Mouse (Mus musculus) cerebellum, adult 2 months (tissue): Measurements from ENCODE around the gene Ube3b. TPM values are rescaled to one million over a fixed set of nuclear protein-coding genes. Genes with fewer than 3 reads are reported as not detected.

ENCODE experiments used
- DNase-seq, 2 experiments: peaks; one replicate each; pipeline ENCODE4 v3.0.0; 2021
- H3K27ac ChIP-seq: fragments of 200-500 bp; 2 replicates; pipeline ENCODE4 v1.5.1; 2012; ENCODE audit warnings: low read length, control low read depth, inconsistent platforms; ENCODE audit not compliant: insufficient read depth
- H3K27me3 ChIP-seq: fragments of 200-500 bp; 2 replicates; pipeline ENCODE4 v1.6.1; 2012; ENCODE audit warnings: inconsistent platforms, mild to moderate bottlenecking, low read length, moderate library complexity; ENCODE audit not compliant: control insufficient read depth, insufficient read depth
- H3K4me1 ChIP-seq: fragments of 200-500 bp; 2 replicates; pipeline ENCODE4 v1.6.1; 2011; ENCODE audit warnings: low read length; ENCODE audit not compliant: control insufficient read depth, insufficient read depth
- H3K4me3 ChIP-seq: fragments of 200-500 bp; replicated peaks from 2 replicates; pipeline ENCODE3; 2011; ENCODE audit warnings: mild to moderate bottlenecking, low read depth, low read length, control low read depth; ENCODE audit not compliant: insufficient read depth
- CTCF ChIP-seq: fragments of 200-500 bp; IDR thresholded peaks from 2 replicates; pipeline ENCODE4 v1.5.1; 2011; ENCODE audit warnings: low read depth, mild to moderate bottlenecking, control low read depth, low read length, moderate library complexity, borderline replicate concordance; ENCODE audit not compliant: insufficient read depth
- POLR2A ChIP-seq: fragments of 200-500 bp; IDR thresholded peaks from 2 replicates; pipeline ENCODE4 v1.6.1; 2011; ENCODE audit warnings: low read length, control low read depth, borderline replicate concordance; ENCODE audit not compliant: insufficient read depth
- WGBS: fragments of 180-500 bp; shearing (Covaris S2); methylation state at CpG from one replicate; pipeline ENCODE4 v1.1.7; 2018; 5-methylcytosine and 5-hydroxymethylcytosine counted together
- polyA plus RNA-seq: library from polyadenylated mRNA; depleted of rRNA; stranded (reverse); fragments of >200 nt; gene quantifications from 2 replicates; pipeline ENCODE4 v1.2.3, GENCODE M21; 2012

The Ube3b gene
- polyA plus RNA-seq, 1 experiment: 62.9 TPM

DNA sequence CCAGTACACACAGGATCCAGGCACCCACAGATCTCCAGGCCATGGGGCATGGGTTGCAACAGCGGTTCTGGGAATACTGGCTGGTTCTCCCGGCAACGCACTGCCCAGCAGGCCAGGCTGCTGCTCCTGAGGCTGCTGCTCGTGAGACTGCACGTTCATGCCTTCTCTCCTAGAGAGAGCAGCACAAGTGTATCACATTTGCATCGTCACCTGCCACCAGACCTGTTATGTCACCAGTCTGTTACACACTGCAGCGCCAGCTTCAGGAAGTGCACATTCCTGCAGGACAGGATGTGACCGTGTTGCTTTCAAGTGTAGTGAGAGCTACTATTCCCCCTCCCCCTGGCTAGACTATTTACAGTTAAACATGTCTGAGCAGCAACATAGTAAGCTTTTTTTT, 36.4 kb downstream of the Ube3b start:
- TF ChIP-seq POLR2A (no peak), CTCF (no peak)

DNA sequence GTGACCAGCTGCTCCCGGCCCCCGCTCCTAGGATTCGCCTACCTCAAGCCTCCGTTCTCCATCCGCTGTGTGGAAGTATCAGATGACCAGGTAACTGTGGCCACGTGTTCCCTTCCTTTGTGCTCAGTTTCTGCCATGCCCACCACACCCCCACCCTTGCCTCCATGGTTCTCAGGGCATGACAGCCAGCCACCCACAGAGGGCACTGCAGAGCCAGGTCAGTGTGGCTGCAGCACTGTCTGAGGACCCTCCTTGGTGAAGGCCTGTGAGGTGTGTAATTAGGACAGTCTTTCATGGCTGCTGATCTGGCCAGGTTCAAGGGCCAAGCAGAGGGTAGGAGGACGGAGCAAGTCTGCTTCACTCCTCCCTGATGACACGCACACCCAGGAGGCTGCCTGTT, 38.1 kb downstream of the Ube3b start:
- 78% methylated on average over 8 of the region's 8 CpGs for WGBS
- DNase-seq: no peak
- Histone ChIP-seq H3K4me1 (no peaks in the 10 kb centered on the region), H3K27ac (no peak overlapping the region), H3K27me3 (no peaks in the 10 kb centered on the region), H3K4me3 (no peak overlapping the region)
- TF ChIP-seq CTCF: peak; percentile 43; the same call in 1 of the 2 replicates
- no peak for TF ChIP-seq POLR2A

More for the DNA sequence above, 36.4 kb downstream of the Ube3b start:
- Histone ChIP-seq H3K27ac (no peak overlapping the region), H3K27me3 (no peaks in the 10 kb centered on the region), H3K4me1 (no peaks in the 10 kb centered on the region), H3K4me3 (no peak overlapping the region)
- WGBS: 69% methylated on average over 8 of the region's 8 CpGs
- no peak for DNase-seq

DNA sequence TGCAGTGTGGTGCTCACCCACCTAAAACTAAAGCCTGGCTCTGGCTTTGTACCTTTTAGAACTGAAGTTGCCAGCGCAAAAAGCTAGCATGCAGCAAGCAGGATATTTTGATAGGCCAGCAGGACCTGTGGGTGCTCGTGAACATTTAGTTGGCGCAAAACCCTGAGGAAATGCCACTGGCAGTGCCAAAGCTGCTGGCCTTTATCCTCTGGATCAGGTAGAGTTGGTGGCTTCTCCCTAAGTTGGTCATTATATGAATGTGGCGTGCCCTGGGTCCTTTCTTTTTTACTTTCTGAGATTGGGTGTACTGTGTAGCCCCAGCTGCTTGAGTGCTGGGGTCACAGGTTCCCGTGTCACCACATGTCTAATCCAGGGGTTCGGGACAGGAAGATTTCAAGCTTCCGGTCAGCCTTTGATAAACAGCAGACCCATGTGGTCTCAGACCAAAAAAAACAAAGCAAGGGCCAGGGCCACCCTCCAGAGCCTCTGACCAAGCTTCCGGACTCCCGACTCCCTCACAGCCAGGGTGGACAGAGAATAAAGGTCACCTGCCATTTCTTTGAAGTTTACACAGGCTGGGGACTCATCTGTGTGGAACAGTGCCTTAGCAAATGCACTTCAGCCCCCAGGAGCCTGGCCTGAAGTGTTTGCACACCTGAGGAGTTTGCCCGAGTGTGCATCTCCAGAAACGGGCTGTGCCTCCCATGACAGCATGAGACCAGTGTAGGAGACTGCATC, 41.3 kb downstream of the Ube3b start:
- 80% methylated on average over 11 of the region's 11 CpGs for WGBS
- DNase-seq: no peak
- no peak overlapping the region for H3K27ac ChIP-seq
- H3K4me3 ChIP-seq: no peak overlapping the region
- TF ChIP-seq POLR2A (no peak), CTCF (no peak)
- H3K27me3 ChIP-seq: no peaks in the 10 kb centered on the region
- no peaks in the 10 kb centered on the region for H3K4me1 ChIP-seq

DNA sequence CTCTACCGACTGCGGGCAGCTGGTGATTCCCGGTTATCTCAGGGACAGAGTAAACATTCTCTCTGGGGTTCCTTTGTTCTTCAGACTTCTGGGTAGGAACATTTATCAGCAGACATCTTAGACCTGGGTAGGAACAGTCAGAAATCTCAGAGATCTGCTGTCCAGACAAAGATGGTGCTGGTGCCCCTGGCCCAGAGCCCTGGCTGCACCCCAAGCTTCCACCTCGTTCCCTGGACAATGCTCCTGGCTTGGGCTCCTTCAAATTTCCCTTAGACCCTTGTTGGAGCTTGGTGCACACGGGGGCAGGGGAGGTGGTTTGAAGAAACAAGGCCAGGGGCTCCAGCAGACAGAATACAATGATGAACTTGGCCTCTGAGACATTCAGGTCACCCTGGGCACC, 42.2 kb downstream of the Ube3b start:
- H3K27ac ChIP-seq: no peak overlapping the region
- H3K27me3 ChIP-seq: no peaks in the 10 kb centered on the region
- no peak overlapping the region for H3K4me3 ChIP-seq
- TF ChIP-seq CTCF (no peak), POLR2A (no peak)
- WGBS: 19% methylated on average over 5 of the region's 5 CpGs
- DNase-seq: no peak
- no peaks in the 10 kb centered on the region for H3K4me1 ChIP-seq

DNA sequence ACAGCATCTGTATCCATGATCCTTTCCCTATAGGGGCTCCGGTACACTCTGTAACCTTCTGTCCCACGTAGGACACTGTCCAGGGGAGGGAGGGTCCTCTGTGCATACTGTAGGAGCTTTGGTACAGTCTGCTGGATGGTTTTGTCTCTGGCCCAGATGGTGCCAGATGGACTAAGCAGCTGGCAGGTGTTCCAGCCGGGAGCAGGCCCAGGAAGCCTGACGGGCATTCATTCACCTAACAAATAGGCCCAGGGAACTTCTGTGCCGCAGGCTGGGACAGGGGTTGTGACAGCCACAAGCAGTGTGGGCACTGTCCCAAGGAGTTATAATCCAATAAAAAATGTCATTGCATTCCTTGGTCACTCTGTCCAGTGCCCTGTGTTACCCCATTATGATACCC, 43.6 kb downstream of the Ube3b start:
- Histone ChIP-seq H3K27ac (no peak overlapping the region), H3K27me3 (no peaks in the 10 kb centered on the region), H3K4me1 (no peaks in the 10 kb centered on the region), H3K4me3 (no peak overlapping the region)
- DNase-seq: no peak
- 41% methylated on average over 5 of the region's 5 CpGs for WGBS
- no peak for TF ChIP-seq POLR2A
- TF ChIP-seq CTCF: no peak

DNA sequence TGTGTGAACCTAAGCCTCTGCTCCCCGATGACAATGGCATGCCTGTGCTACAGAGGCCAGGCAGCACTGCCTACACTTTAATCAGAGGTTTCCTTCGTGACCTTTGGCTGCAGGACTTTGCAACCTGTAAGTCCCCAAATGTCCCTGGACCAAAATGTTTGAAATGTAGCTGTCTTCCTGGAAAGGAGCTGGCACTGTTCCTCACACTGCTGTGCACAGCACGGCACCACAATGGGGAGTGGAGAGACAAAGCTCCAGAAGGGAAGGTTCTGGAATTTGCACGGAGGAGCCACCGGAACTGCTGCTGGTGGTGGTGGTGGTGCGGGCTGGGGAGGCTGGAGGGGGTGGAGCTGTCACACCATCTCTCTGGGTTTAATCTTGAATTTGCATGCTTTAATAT, 46.3 kb downstream of the Ube3b start:
- H3K4me3 ChIP-seq: no peak overlapping the region
- 44% methylated on average over 6 of the region's 6 CpGs for WGBS
- TF ChIP-seq POLR2A (no peak), CTCF (no peak)

DNA sequence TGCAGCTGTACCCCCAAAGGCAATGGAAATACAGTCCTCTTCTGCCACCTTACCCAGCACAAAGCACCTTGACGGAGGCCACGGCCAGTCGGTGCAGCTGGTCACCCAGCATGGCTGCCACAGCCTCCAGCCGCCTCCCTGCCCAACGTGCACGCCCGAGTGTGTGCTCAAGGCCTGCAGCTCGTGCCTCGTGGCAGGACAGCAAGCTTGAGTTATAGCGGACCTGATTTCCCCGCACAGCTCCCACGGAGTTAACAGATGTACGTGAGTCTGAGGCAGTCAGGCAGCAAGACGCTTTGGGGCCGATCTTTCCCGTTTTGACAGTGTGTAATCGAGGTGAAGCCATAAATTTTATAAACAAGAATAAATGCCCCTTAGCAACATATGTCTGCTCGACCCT, 48.2 kb downstream of the Ube3b start:
- no peak for DNase-seq
- H3K4me1 ChIP-seq: no peaks in the 10 kb centered on the region; the same call in 1 of the 2 replicates
- WGBS: 29% methylated on average over 18 of the region's 18 CpGs
- no peak overlapping the region for H3K4me3 ChIP-seq
- no peak overlapping the region for H3K27ac ChIP-seq
- no peak for TF ChIP-seq CTCF
- TF ChIP-seq POLR2A: no peak
- no peaks in the 10 kb centered on the region for H3K27me3 ChIP-seq

More for the DNA sequence above, 46.3 kb downstream of the Ube3b start:
- DNase-seq: no peak
- Histone ChIP-seq H3K27me3 (no peaks in the 10 kb centered on the region), H3K27ac (no peak overlapping the region), H3K4me1 (no peaks in the 10 kb centered on the region; the same call in 1 of the 2 replicates)

DNA sequence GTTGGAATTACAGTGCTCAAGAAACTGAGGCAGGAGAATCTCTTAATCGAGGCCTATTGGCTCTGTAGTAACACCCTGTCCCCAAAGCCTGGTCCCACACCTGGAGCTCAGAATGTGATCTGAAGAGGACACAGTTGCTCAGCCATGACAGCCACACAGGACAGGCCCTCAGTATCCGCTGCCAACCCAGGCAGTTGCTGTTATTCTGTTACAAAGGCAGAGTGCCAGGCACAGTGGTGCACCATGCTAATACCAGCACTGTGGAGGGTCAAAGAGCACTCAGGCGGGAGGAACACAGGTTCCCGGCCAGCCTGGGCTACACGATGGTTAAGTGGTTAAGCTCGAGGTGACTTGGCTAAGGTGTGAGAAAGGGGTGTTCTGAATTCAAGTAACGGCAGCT, 49.4 kb downstream of the Ube3b start:
- TF ChIP-seq POLR2A (no peak), CTCF (no peak)
- no peaks in the 10 kb centered on the region; the same call in 1 of the 2 replicates for H3K4me1 ChIP-seq
- H3K27me3 ChIP-seq: no peaks in the 10 kb centered on the region
- H3K27ac ChIP-seq: no peak overlapping the region
- no peak for DNase-seq
- H3K4me3 ChIP-seq: no peak overlapping the region
- WGBS: 40% methylated on average over 7 of the region's 7 CpGs
